Mouse (Mus musculus): ENCODE results near the gene Urb2.

- TF ChIP-seq CTCF (IDR thresholded peaks at IDR 0.05; ENCODE audit: low read depth, low read length) (no peak), GATA1 (IDR thresholded peaks at IDR 0.05; ENCODE audit: borderline replicate concordance, low read length) (no peak), TAL1 (conservative IDR thresholded peaks at IDR 0.05; ENCODE audit: low read depth, low read length) (no peak), POLR2AphosphoS5 (IDR thresholded peaks at IDR 0.05; ENCODE audit: insufficient replicate concordance, low read depth, low read length) (no peak)
These were observed 21.7 kb upstream of the Urb2 start for GRCm38 (mm10) chr8:123999568-123999967.

Measured in G1E (cell line).